Mouse (Mus musculus) midbrain, embryonic 14.5 days (tissue): ENCODE measurements around the gene Ulk4. TPM values are rescaled to one million over a fixed set of nuclear protein-coding genes. Genes with fewer than 3 reads are reported as not detected.

ENCODE experiments used
- ATAC-seq: fragments of 200-750 bp; cut with Nextera tagmentation; 2 replicates; pipeline ENCODE4 v1.8.0; 2017; ENCODE audit warnings: moderate number of reproducible peaks, moderate library complexity; ENCODE audit not compliant: low FRiP score, low TSS enrichment
- DNase-seq: peaks from one replicate; pipeline ENCODE4 v3.0.0-alpha.2; 2015
- H3K27ac ChIP-seq: fragments of 300-500 bp; sonication (generic); replicated peaks from 2 replicates; pipeline ENCODE4 v1.5.1; 2014; ENCODE audit warnings: mild to moderate bottlenecking, low read depth, low read length, moderate library complexity
- H3K27me3 ChIP-seq: fragments of 300-500 bp; sonication (generic); 2 replicates; pipeline ENCODE4 v1.6.1; 2014; ENCODE audit warnings: low read length, control low read depth, mixed read lengths; ENCODE audit not compliant: control insufficient read depth, insufficient read depth
- H3K36me3 ChIP-seq: fragments of 300-500 bp; sonication (generic); 2 replicates; pipeline ENCODE4 v1.6.1; 2014; ENCODE audit warnings: low read length, control low read depth; ENCODE audit not compliant: control insufficient read depth, insufficient read depth
- H3K4me1 ChIP-seq: fragments of 300-500 bp; sonication (generic); 2 replicates; pipeline ENCODE4 v1.6.1; 2014; ENCODE audit warnings: mild to moderate bottlenecking, antibody characterized with exemption, low read length, control low read depth; ENCODE audit not compliant: control insufficient read depth, insufficient read depth
- H3K4me2 ChIP-seq: fragments of 300-500 bp; sonication (generic); 2 replicates; pipeline ENCODE4 v1.6.1; 2014; ENCODE audit warnings: mild to moderate bottlenecking, low read length, moderate library complexity
- H3K4me3 ChIP-seq: fragments of 300-500 bp; sonication (generic); replicated peaks from 2 replicates; pipeline ENCODE4 v1.5.1; 2014; ENCODE audit warnings: low read depth, low read length
- H3K9ac ChIP-seq: fragments of 300-500 bp; sonication (generic); replicated peaks from 2 replicates; pipeline ENCODE4 v1.6.1; 2014; ENCODE audit warnings: mild to moderate bottlenecking, low read length, moderate library complexity
- H3K9me3 ChIP-seq: fragments of 300-500 bp; sonication (generic); 2 replicates; pipeline ENCODE4 v1.6.1; 2016; ENCODE audit warnings: low read length, control low read depth, mixed read lengths; ENCODE audit not compliant: control insufficient read depth
- WGBS: fragments of 180-500 bp; shearing (Covaris S2); extraction: QIAGEN DNeasy Blood & Tissue Kit; methylation state at CpG from one replicate; pipeline ENCODE4 v1.1.7; 2014; 5-methylcytosine and 5-hydroxymethylcytosine counted together
- polyA plus RNA-seq: library from polyadenylated mRNA; unstranded; fragments of >200 nt; fragmentation: Nextera tagmentation; extraction: Ambion mirVana; gene quantifications from 2 replicates; pipeline ENCODE4 v1.2.1, GENCODE M21; 2014

The Ulk4 gene
- polyA plus RNA-seq, 1 experiment from 2014 or later: 75.7 TPM

GRCm38 (mm10) chr9:121172123-121172522, 104.9 kb downstream of the Ulk4 start:
- no peak overlapping the region for H3K9ac ChIP-seq
- H3K27me3 ChIP-seq: no peaks in the 10 kb centered on the region
- 93% methylated on average over 6 of the region's 6 CpGs for WGBS
- H3K4me1 ChIP-seq: no peaks in the 10 kb centered on the region
- no peak for DNase-seq
- H3K4me3 ChIP-seq: no peak overlapping the region
- no peaks in the 10 kb centered on the region for H3K9me3 ChIP-seq
- H3K36me3 ChIP-seq: no peaks in the 10 kb centered on the region
- H3K27ac ChIP-seq: no peak overlapping the region
- H3K4me2 ChIP-seq: no peak overlapping the region
- no peak for ATAC-seq

- ATAC-seq (no peak), DNase-seq (no peak)
- Histone ChIP-seq H3K36me3 (no peaks in the 10 kb centered on the region), H3K9me3 (no peaks in the 10 kb centered on the region), H3K27ac (no peak overlapping the region), H3K4me3 (no peak overlapping the region), H3K4me2 (no peak overlapping the region), H3K4me1 (no peaks in the 10 kb centered on the region), H3K27me3 (no peaks in the 10 kb centered on the region), H3K9ac (no peak overlapping the region)
- WGBS: 85% methylated on average over 6 of the region's 6 CpGs
Measured at GRCm38 (mm10) chr9:121171609-121172008, 105.4 kb downstream of the Ulk4 start.

- 85% methylated on average over 7 of the region's 7 CpGs for whole genome bisulfite sequencing
- DNase-seq (no peak), ATAC-seq (no peak)
- Histone ChIP-seq H3K9me3 (no peaks in the 10 kb centered on the region), H3K4me2 (no peak overlapping the region), H3K27ac (no peak overlapping the region), H3K9ac (no peak overlapping the region), H3K4me1 (no peaks in the 10 kb centered on the region), H3K27me3 (no peaks in the 10 kb centered on the region), H3K36me3 (no peaks in the 10 kb centered on the region), H3K4me3 (no peak overlapping the region)
Measured at GRCm38 (mm10) chr9:121164607-121165006, 112.4 kb downstream of the Ulk4 start.

GRCm38 (mm10) chr9:121162789-121163188, 114.2 kb downstream of the Ulk4 start:
- Histone ChIP-seq H3K4me1 (no peaks in the 10 kb centered on the region), H3K4me3 (no peak overlapping the region), H3K9me3 (no peaks in the 10 kb centered on the region), H3K36me3 (no peaks in the 10 kb centered on the region), H3K4me2 (no peak overlapping the region), H3K27me3 (no peaks in the 10 kb centered on the region), H3K27ac (no peak overlapping the region), H3K9ac (no peak overlapping the region)
- DNase-seq: peak; percentile 68
- 58% methylated on average over 5 of the region's 5 CpGs for whole genome bisulfite sequencing
- no peak for ATAC-seq

- no peak overlapping the region for H3K4me2 ChIP-seq
- DNase-seq: no peak
- no peak overlapping the region for H3K4me3 ChIP-seq
- no peak overlapping the region for H3K9ac ChIP-seq
- no peak for ATAC-seq
- H3K27ac ChIP-seq: no peak overlapping the region
- H3K27me3 ChIP-seq: no peaks in the 10 kb centered on the region
- whole genome bisulfite sequencing: 94% methylated on average over 12 of the region's 12 CpGs
- no peaks in the 10 kb centered on the region for H3K36me3 ChIP-seq
- H3K4me1 ChIP-seq: no peaks in the 10 kb centered on the region
- no peaks in the 10 kb centered on the region for H3K9me3 ChIP-seq
Measured at GRCm38 (mm10) chr9:121161818-121162565, 115.0 kb downstream of the Ulk4 start.

- 84% methylated on average over 9 of the region's 9 CpGs for WGBS
- no peaks in the 10 kb centered on the region for H3K36me3 ChIP-seq
- no peaks in the 10 kb centered on the region for H3K9me3 ChIP-seq
- no peaks in the 10 kb centered on the region for H3K4me1 ChIP-seq
- DNase-seq (no peak), ATAC-seq (no peak)
- H3K27ac ChIP-seq: no peak overlapping the region
- no peaks in the 10 kb centered on the region for H3K27me3 ChIP-seq
- H3K9ac ChIP-seq: no peak overlapping the region
- H3K4me2 ChIP-seq: no peak overlapping the region
- H3K4me3 ChIP-seq: no peak overlapping the region
Measured at GRCm38 (mm10) chr9:121156253-121156831, 120.7 kb downstream of the Ulk4 start.

GRCm38 (mm10) chr9:121153276-121153675, 123.7 kb downstream of the Ulk4 start:
- H3K4me3 ChIP-seq: no peak overlapping the region
- H3K9me3 ChIP-seq: no peaks in the 10 kb centered on the region
- WGBS: 93% methylated on average over 5 of the region's 5 CpGs
- no peak for DNase-seq
- no peak overlapping the region for H3K4me2 ChIP-seq
- no peak overlapping the region for H3K9ac ChIP-seq
- no peak overlapping the region for H3K27ac ChIP-seq
- H3K4me1 ChIP-seq: no peaks in the 10 kb centered on the region
- ATAC-seq: no peak
- no peaks in the 10 kb centered on the region for H3K27me3 ChIP-seq
- H3K36me3 ChIP-seq: no peaks in the 10 kb centered on the region

GRCm38 (mm10) chr9:121148602-121149001, 128.4 kb downstream of the Ulk4 start:
- DNase-seq (peak; percentile 41), ATAC-seq (no peak)
- Histone ChIP-seq H3K9me3 (no peaks in the 10 kb centered on the region), H3K27ac (0 out of 2 replicates have a peak overlapping the region, but pooled peaks have one; percentile 9), H3K36me3 (no peaks in the 10 kb centered on the region; the same call in 1 of the 2 replicates), H3K9ac (no peak overlapping the region), H3K4me2 (no peak overlapping the region), H3K4me3 (no peak overlapping the region), H3K4me1 (no peaks in the 10 kb centered on the region), H3K27me3 (no peaks in the 10 kb centered on the region)
- WGBS: 19% methylated on average over 3 of the region's 3 CpGs

GRCm38 (mm10) chr9:121143208-121143607, 133.8 kb downstream of the Ulk4 start:
- WGBS: 90% methylated on average over 6 of the region's 6 CpGs
- Histone ChIP-seq H3K27ac (no peak overlapping the region), H3K4me1 (no peaks in the 10 kb centered on the region), H3K4me3 (no peak overlapping the region), H3K27me3 (no peaks in the 10 kb centered on the region), H3K4me2 (no peak overlapping the region), H3K36me3 (no peaks in the 10 kb centered on the region; the same call in 1 of the 2 replicates), H3K9ac (no peak overlapping the region), H3K9me3 (no peaks in the 10 kb centered on the region)
- ATAC-seq: no peak
- no peak for DNase-seq
